ENCODE assay signal across 9 mouse cellular contexts in genomic region chr11:114472501-114473260, GRCm38 (mm10).
A peak's percentile ranks its signal among the peaks of the same experiment; 100 is the strongest.
DNase-seq lines count a peak whose midpoint lies in the region; ATAC-seq lines count a peak whose summit lies in the region.
"Had no signal": no experiment of that assay in that cellular context is flagged by ENCODE, and none has a peak within 500 bp of the region (broad histone marks: within the 10 kb centered on the region; RNA-seq: fewer than 3 reads in every experiment).

No protein-coding gene starts in this region.

- DNase-seq in kidney, adult 18-20 months: no peak
- DNase-seq in brain, adult 2 months (ENCODE audit: low read depth, low spot score): peak; percentile 73
- DNase-seq in hindbrain, embryonic 14.5 days (ENCODE audit: low spot score): peak; percentile 44
- peak; percentile 75 for DNase-seq in midbrain, embryonic 14.5 days
- no peak for DNase-seq in cerebellum, postnatal 25 days
- no peak for DNase-seq in B cell, adult 2 months
- DNase-seq in adrenal gland, adult 18-20 months (ENCODE audit: low spot score in 2 of 2): no peak

- no peaks in the 10 kb centered on the region for H3K36me3 ChIP-seq in kidney, embryonic 15.5 days
- no peaks in the 10 kb centered on the region for H3K36me3 ChIP-seq in hindbrain, embryonic 14.5 days (replicated peaks; ENCODE audit: control insufficient read depth, insufficient read depth)
- H3K36me3 ChIP-seq in midbrain, embryonic 14.5 days (ENCODE audit: control insufficient read depth, insufficient read depth, low read length): no peaks in the 10 kb centered on the region

- H3K9me3 ChIP-seq in kidney, embryonic 15.5 days (replicated peaks): 0 out of 2 replicates have a peak, but pooled peaks cover 4% of the 10 kb centered on the region
- no peaks in the 10 kb centered on the region for H3K9me3 ChIP-seq in hindbrain, embryonic 14.5 days (ENCODE audit: control insufficient read depth, low read length)
- H3K9me3 ChIP-seq in midbrain, embryonic 14.5 days (ENCODE audit: control insufficient read depth, low read length): no peaks in the 10 kb centered on the region

- H3K27ac ChIP-seq in kidney, embryonic 15.5 days: no peak overlapping the region
- peak overlapping the region; percentile 17 for H3K27ac ChIP-seq in hindbrain, embryonic 14.5 days
- H3K27ac ChIP-seq in midbrain, embryonic 14.5 days (replicated peaks; ENCODE audit: low read depth, low read length): peak overlapping the region; percentile 62
- H3K27ac ChIP-seq: macrophage had no signal

- H3K27me3 ChIP-seq in kidney, embryonic 15.5 days: peaks cover 28% of the 10 kb centered on the region
- H3K27me3 ChIP-seq in hindbrain, embryonic 14.5 days (ENCODE audit: control insufficient read depth, insufficient read depth, low read length): no peaks in the 10 kb centered on the region
- H3K27me3 ChIP-seq in midbrain, embryonic 14.5 days (ENCODE audit: control insufficient read depth, insufficient read depth, low read length): no peaks in the 10 kb centered on the region

- H3K9ac ChIP-seq in kidney, embryonic 15.5 days: no peak overlapping the region
- no peak overlapping the region; the same call in 1 of the 2 replicates for H3K9ac ChIP-seq in hindbrain, embryonic 14.5 days
- H3K9ac ChIP-seq in midbrain, embryonic 14.5 days (replicated peaks; ENCODE audit: low read length): no peak overlapping the region

- H3K4me1 ChIP-seq in kidney, embryonic 15.5 days: peaks cover 22% of the 10 kb centered on the region
- H3K4me1 ChIP-seq in hindbrain, embryonic 14.5 days (replicated peaks; ENCODE audit: control insufficient read depth, insufficient read depth, low read length): peaks cover 32% of the 10 kb centered on the region
- peaks cover 47% of the 10 kb centered on the region for H3K4me1 ChIP-seq in midbrain, embryonic 14.5 days (ENCODE audit: control insufficient read depth, insufficient read depth, low read length)

- WGBS in kidney, embryonic 15.5 days: 18% methylated on average over 22 of the region's 22 CpGs
- 4% methylated on average over 22 of the region's 22 CpGs for WGBS in hindbrain, embryonic 14.5 days
- WGBS in midbrain, embryonic 14.5 days: 3% methylated on average over 22 of the region's 22 CpGs

- H3K4me2 ChIP-seq in kidney, embryonic 15.5 days: peak overlapping the region; percentile 43
- H3K4me2 ChIP-seq in hindbrain, embryonic 14.5 days (replicated peaks): peak overlapping the region; percentile 30
- H3K4me2 ChIP-seq in midbrain, embryonic 14.5 days (ENCODE audit: low read length): peak overlapping the region; percentile 35

- no peak for ATAC-seq in kidney, embryonic 15.5 days (replicated peaks; ENCODE audit: low FRiP score)
- ATAC-seq in hindbrain, embryonic 14.5 days (ENCODE audit: low FRiP score): peak; percentile 67
- ATAC-seq in midbrain, embryonic 14.5 days (ENCODE audit: low FRiP score, low TSS enrichment): peak; percentile 62; the same call in 1 of the 2 replicates

- H3K4me3 ChIP-seq in kidney, embryonic 15.5 days (replicated peaks): no peak overlapping the region
- H3K4me3 ChIP-seq in hindbrain, embryonic 14.5 days (replicated peaks; ENCODE audit: low read length): no peak overlapping the region
- no peak overlapping the region for H3K4me3 ChIP-seq in midbrain, embryonic 14.5 days (replicated peaks; ENCODE audit: low read depth, low read length)

Comparison
In these comparisons a context has a peak if more than half of its experiments do, and no peak if none do; other contexts are left out.
1. DNase-seq: peak in brain, adult 2 months (single experiment), hindbrain, embryonic 14.5 days (single experiment) and midbrain, embryonic 14.5 days (single experiment); none in kidney, adult 18-20 months (single experiment), cerebellum, postnatal 25 days (0 of 2), B cell, adult 2 months (0 of 2) and adrenal gland, adult 18-20 months (0 of 2).
2. Peak in every context shown above with its lines, with median percentiles within 50 percentile points of each other: H3K4me2 ChIP-seq.